Mouse (Mus musculus) regulatory T cell (primary cell): ENCODE data around the gene Sv2c.

Source experiments
- in situ Hi-C: fragments of 300-600 bp; cut with MboI, MseI; formaldehyde crosslinking; loops from one replicate; pipeline ENCODE4 v1.15.1; 2025; ENCODE audit warnings: high pct_unique_total_duplicates

Gene Sv2c

DNA sequence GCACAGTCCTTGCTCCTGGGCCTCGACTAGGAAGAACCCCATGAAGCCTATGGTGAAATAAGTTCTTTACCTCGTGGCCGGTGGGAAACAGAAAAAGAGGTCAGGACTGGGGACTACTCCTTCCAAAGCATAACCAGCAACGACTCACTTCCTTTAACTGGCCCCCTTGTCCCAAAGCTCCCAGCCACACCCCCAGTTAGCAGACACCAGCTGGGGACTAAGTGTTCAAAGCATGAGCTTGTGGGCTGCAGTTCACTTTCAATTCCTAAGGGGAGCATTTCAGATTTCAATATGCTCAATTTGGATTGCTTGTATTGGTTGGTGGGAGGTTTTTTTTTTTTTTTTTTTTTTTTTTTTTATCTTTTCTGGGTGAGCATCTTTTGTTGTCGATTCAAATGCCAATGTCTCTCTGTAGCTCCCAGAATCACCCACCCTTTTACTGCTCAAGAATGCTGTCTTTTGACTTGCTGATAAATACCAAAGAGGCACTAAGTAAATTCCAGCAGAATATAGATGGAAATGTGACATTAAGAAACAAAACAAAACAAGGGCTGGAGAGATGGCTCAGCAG is 186.4 kb downstream of the Sv2c start:
- in situ Hi-C loops, result no loop called here

DNA sequence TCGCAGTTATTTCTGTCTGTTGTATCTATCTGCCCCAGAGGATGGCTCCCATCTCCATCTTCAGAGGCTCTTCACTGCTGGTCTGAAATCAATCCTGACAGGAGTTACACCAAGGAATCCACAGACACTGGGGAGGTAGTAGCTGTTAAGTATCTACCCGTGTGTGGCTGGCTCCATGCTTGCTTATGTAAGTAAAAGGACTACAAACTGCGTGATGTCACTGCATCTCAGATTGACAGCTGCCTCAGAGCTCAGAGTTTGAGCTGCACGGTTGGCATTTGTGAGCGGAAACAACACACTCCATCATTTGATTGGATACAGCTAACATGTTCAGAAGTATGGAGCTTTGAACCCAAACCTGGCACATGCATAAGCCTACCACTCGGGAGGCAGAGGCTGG is 187.8 kb downstream of the Sv2c start:
- in situ Hi-C loops, result no loop called here

GRCm38 (mm10) chr13:95943919-95944318 is 188.5 kb downstream of the Sv2c start:
- in situ Hi-C loops, result no loop called here

DNA sequence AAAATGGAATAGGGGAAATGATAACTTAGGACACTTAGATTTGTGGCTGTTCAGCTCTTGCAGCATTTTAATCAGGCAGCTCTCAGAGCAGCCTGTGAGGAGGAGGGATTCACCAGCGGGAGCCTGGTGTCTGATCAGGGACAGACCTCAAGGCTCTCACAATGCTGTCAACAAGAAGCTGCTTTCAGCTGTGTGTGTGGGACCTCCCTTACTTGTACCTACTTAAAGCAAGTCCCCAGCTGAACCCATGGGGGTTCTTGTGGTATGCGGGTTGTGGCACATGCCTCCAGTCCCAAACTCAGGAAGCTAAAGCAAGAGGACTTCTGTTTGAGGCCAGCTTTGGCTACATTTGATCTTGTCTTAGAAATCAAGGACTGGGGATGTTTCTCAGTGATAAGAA is 189.8 kb downstream of the Sv2c start:
- in situ Hi-C loops, result no loop called here

- in situ Hi-C loops, result no loop called here
These were observed 190.5 kb downstream of the Sv2c start for GRCm38 (mm10) chr13:95941861-95942260.

DNA sequence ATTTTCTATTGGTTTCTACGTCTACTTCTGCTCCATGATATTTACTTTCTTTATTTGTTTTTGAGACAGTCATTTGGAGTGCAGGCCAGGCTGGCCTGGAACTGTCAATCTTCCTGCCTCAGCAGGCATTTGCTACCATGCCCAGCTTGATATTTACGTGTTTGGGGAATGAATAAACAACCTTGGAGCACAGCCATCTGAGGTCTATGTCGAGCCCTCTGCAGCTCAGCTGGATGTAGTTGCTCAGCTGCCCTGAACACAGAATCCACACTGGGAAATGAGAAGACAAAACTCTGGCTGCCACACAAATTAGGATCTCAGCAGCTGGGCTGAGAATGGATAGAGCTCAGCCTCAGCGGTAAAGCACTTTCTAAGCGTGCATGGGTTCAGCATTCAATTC is 191.6 kb downstream of the Sv2c start:
- in situ Hi-C loops, result no loop called here

GRCm38 (mm10) chr13:95924201-95924621 is 208.2 kb downstream of the Sv2c start:
- in situ Hi-C loops, result no loop called here

GRCm38 (mm10) chr13:95922626-95923025 is 209.8 kb downstream of the Sv2c start:
- in situ Hi-C loops, result no loop called here

DNA sequence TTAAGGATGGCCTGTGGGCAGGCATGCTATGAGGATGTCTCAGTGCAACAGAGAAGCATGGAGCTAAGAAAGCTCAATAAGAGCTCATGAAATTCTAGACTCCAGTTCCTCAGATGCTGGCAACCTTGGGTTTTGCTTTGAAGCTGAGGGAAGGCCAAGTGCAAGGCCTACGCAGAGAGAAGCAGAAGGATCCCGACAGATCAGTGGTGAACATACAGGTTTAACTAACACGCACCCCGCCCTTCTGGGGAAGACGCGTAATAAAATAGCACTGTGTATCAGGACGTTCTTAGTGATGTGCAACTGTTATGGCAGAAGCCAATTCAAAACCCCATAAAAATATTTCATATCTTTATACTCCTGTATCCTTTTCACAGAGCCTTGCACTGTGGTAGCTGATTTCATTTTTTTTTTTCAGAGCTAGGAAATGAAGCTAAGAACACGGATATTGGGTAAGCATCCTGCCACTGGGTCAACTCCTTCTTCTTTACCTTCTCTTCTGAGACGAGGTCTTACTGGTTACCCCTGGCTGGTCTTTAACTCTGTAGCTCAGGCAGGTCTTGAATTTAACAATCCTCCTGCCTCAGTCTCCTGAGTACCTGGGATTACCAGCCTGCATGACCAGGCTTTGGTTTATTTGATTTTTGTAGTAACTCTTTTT is 213.6 kb downstream of the Sv2c start:
- in situ Hi-C loops, result no loop called here

- in situ Hi-C loops, result no loop called here
These were observed 219.4 kb downstream of the Sv2c start for GRCm38 (mm10) chr13:95913046-95913406.

DNA sequence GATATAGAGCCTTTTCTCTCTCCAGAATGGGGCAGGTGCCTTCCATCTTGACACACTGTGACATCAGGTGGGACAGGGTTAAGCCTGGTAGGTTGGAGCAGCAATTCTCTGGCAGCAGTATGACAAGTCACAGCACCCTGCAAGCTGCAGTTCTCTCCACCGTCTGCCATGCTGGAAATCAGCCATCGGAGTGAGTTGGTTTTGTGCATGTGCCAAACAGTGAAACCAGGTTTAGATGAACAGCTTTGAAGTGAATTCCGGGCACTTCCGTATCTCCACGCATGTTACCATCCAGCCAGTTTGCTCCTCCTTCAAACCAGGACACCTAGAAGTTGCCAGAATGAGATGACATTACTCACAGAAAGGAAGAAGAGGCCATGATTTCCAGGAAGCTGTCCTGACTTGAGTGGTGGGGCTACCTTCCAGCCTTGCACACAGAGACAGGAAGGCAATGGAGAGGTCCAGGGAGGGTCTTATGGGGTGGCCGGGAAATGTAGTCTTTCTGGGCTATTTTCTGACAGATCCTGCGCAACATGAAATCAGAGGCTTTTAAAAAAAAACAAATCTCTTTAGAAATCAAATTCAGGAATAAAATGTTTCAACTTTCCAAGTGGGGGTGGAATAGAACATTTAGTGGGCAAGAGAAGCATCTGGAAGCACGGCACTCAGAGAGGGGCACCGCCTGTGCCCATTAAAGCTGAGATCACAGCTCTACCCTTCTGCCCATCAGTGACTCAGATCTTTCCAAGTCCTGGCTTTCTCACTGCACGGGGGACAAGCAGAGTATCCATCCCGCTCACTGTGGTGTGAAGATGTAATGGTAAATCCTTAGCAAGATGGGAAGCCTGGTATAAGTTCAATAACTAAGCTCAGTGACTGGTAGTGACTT is 220.0 kb downstream of the Sv2c start:
- in situ Hi-C loops, result no loop called here

DNA sequence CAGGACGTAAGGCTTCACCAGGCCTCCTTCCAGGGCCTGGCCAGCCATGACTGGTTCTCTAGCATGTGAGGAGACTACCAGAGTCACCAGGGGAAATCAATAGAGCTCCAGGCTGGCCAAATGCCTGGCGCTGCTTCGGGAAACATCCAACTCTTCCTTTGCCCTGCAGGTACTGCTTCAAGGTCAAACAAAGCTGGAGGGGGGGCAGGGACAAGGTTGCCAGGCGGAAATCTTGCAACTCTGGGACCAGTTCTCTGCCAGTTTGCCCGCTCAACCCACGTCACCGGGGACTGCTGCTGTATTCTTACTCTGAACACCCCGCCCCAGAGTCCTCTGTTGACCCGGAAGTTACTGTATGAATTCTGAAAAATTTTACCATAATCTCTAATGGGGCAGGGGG is 222.1 kb downstream of the Sv2c start:
- in situ Hi-C loops, result no loop called here

- in situ Hi-C loops, result no loop called here
These were observed 223.1 kb downstream of the Sv2c start for GRCm38 (mm10) chr13:95909244-95909643.
